Mouse (Mus musculus): ENCODE data around the gene Tspyl2. TPM values are rescaled to one million over a fixed set of nuclear protein-coding genes. Genes with fewer than 3 reads are reported as not detected.

The Tspyl2 gene
- polyA plus RNA-seq, 2 experiments, result 3.1 to 10.6 TPM

DNA sequence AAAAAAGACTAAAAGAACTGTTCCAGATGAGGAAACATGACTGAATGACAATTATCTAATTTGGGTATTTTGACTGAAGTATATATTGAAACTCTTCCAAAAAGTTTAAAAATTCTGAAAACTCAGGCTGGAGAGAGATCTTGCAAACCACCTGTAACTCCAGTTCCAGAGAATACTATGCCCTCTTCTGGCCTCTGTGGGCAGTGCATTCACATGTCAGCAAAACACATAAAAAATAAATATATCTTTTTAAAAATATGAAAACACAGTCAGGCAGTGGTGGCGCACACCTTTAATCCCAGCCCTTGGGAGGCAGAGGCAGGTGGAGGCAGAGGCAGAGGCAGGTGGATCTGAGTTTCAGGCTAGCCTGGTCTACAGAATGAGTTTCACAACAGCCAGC lies 18.6 kb downstream of the Tspyl2 start:
- WGBS (ENCODE audit: insufficient replicate concordance), result 53% methylated on average over 1 of the region's 1 CpGs
- Histone ChIP-seq H3K9ac (replicated peaks) (no peak overlapping the region), H3K27ac (no peak overlapping the region), H3K27me3 (ENCODE audit: control insufficient read depth, insufficient read depth, low read length) (no peaks in the 10 kb centered on the region), H3K4me2 (ENCODE audit: low read depth) (no peak overlapping the region), H3K4me3 (ENCODE audit: insufficient read depth in 1 of 2, low read depth in 2 of 2, low read length in 2 of 2) (no peak overlapping the region), H3K9me3 (ENCODE audit: control insufficient read depth, low read length) (no peaks in the 10 kb centered on the region), H3K36me3 (replicated peaks; ENCODE audit: control insufficient read depth, insufficient read depth, low read depth) (no peaks in the 10 kb centered on the region), H3K4me1 (replicated peaks; ENCODE audit: control insufficient read depth in 2 of 2, insufficient read depth in 2 of 2, low read length in 1 of 2) (peaks cover 0 to 6% of the 10 kb centered on the region in 2 experiments; a peak in 2 of 4 replicates)
- ATAC-seq (ENCODE audit: insufficient read depth) (no peak), DNase-seq (ENCODE audit: low read depth in 3 of 3, low spot score in 3 of 3) (no peak)
- TF ChIP-seq CTCF (IDR thresholded peaks at IDR 0.05; ENCODE audit: low read depth) (peak; percentile 45; the same call in 1 of the 2 replicates), EP300 (IDR thresholded peaks at IDR 0.05; ENCODE audit: low read depth) (no peak)

- H3K27ac ChIP-seq, result no peak overlapping the region
- H3K36me3 ChIP-seq (replicated peaks; ENCODE audit: control insufficient read depth, insufficient read depth, low read depth), result no peaks in the 10 kb centered on the region
- H3K9ac ChIP-seq (replicated peaks), result no peak overlapping the region
- DNase-seq (ENCODE audit: low read depth in 3 of 3, low spot score in 3 of 3) (no peak), ATAC-seq (ENCODE audit: insufficient read depth) (no peak)
- TF ChIP-seq EP300 (IDR thresholded peaks at IDR 0.05; ENCODE audit: low read depth) (no peak), CTCF (IDR thresholded peaks at IDR 0.05; ENCODE audit: low read depth) (no peak)
- WGBS (ENCODE audit: insufficient replicate concordance), result 20% methylated on average over 2 of the region's 2 CpGs
- no peaks in the 10 kb centered on the region for H3K9me3 ChIP-seq (ENCODE audit: control insufficient read depth, low read length)
- no peak overlapping the region for H3K4me3 ChIP-seq (ENCODE audit: insufficient read depth in 1 of 2, low read depth in 2 of 2, low read length in 2 of 2)
- H3K4me2 ChIP-seq (ENCODE audit: low read depth), result no peak overlapping the region
- H3K4me1 ChIP-seq (replicated peaks; ENCODE audit: control insufficient read depth in 2 of 2, insufficient read depth in 2 of 2, low read length in 1 of 2), result peaks cover 0 to 3% of the 10 kb centered on the region in 2 experiments; a peak in 2 of 4 replicates
- H3K27me3 ChIP-seq (ENCODE audit: control insufficient read depth, insufficient read depth, low read length), result no peaks in the 10 kb centered on the region
These were observed 19.4 kb downstream of the Tspyl2 start for GRCm38 (mm10) chrX:152322776-152323175.

DNA sequence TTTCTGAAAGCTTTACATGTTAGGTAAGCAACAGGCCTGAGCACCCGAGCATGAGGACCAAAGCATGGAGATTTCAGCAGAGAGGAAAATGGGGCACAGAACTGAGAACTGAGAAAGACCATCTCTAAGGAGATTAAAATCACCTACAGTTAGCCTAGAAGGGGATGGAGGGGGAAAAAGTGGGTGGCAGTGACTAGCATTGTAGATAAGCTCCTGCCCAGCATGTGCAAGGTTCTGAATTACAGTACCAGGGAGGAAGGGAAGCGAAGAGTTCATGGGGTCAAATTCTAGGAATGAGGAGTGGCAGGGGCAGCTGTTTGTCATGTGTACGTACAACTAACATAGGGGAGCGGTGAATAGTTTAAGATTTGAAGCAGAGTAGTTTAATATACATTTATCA lies 21.7 kb downstream of the Tspyl2 start:
- no peak overlapping the region for H3K9ac ChIP-seq (replicated peaks)
- 60% methylated on average over 4 of the region's 4 CpGs for WGBS (ENCODE audit: insufficient replicate concordance)
- ATAC-seq (ENCODE audit: insufficient read depth), result no peak
- H3K27me3 ChIP-seq (ENCODE audit: control insufficient read depth, insufficient read depth, low read length), result no peaks in the 10 kb centered on the region
- H3K4me1 ChIP-seq (replicated peaks; ENCODE audit: control insufficient read depth in 2 of 2, insufficient read depth in 2 of 2, low read length in 1 of 2), result no peaks in the 10 kb centered on the region; a peak in 1 of 4 replicates
- no peak overlapping the region for H3K27ac ChIP-seq
- TF ChIP-seq CTCF (IDR thresholded peaks at IDR 0.05; ENCODE audit: low read depth) (no peak), EP300 (IDR thresholded peaks at IDR 0.05; ENCODE audit: low read depth) (no peak)
- DNase-seq (ENCODE audit: low read depth in 3 of 3, low spot score in 3 of 3), result no peak
- no peak overlapping the region for H3K4me3 ChIP-seq (ENCODE audit: insufficient read depth in 1 of 2, low read depth in 2 of 2, low read length in 2 of 2)
- no peaks in the 10 kb centered on the region for H3K36me3 ChIP-seq (replicated peaks; ENCODE audit: control insufficient read depth, insufficient read depth, low read depth)
- H3K4me2 ChIP-seq (ENCODE audit: low read depth), result no peak overlapping the region
- H3K9me3 ChIP-seq (ENCODE audit: control insufficient read depth, low read length), result no peaks in the 10 kb centered on the region

GRCm38 (mm10) chrX:152307942-152308341 lies 34.3 kb downstream of the Tspyl2 start:
- TF ChIP-seq CTCF (IDR thresholded peaks at IDR 0.05; ENCODE audit: low read depth) (peak; percentile 65), EP300 (IDR thresholded peaks at IDR 0.05; ENCODE audit: low read depth) (no peak)
- Histone ChIP-seq H3K4me2 (ENCODE audit: low read depth) (peak overlapping the region; percentile 25), H3K27me3 (ENCODE audit: control insufficient read depth, insufficient read depth, low read length) (no peaks in the 10 kb centered on the region), H3K9ac (replicated peaks) (no peak overlapping the region), H3K36me3 (replicated peaks; ENCODE audit: control insufficient read depth, insufficient read depth, low read depth) (no peaks in the 10 kb centered on the region), H3K4me1 (replicated peaks; ENCODE audit: control insufficient read depth in 2 of 2, insufficient read depth in 2 of 2, low read length in 1 of 2) (peaks cover 15 to 21% of the 10 kb centered on the region in 2 experiments), H3K9me3 (ENCODE audit: control insufficient read depth, low read length) (no peaks in the 10 kb centered on the region), H3K27ac (peak overlapping the region; percentile 69), H3K4me3 (ENCODE audit: insufficient read depth in 1 of 2, low read depth in 2 of 2, low read length in 2 of 2) (no peak overlapping the region)
- 31% methylated on average over 2 of the region's 2 CpGs for WGBS (ENCODE audit: insufficient replicate concordance)
- peak; percentile 78 for ATAC-seq (ENCODE audit: insufficient read depth)
- peak; percentile 55 to 63 (median 58) for DNase-seq (ENCODE audit: low read depth in 3 of 3, low spot score in 3 of 3)

DNA sequence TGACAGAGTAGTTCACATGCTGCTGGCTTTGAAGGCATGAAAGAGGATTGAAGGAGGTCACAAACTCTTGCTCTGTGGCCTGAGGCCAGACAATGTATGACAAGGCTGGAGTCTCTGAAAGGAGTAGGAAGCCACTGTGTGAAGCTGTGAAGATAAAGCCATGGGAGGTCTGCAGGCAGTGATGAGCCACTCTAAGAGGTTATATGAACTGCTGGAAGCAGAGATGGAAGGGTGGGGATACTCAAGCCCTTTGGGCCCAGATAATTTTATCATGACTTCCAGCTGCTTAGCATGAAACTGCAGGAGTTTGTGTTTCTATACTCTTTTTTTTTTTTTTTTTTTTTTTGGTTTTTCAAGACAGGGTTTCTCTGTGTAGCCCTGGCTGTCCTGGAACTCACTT lies 34.9 kb downstream of the Tspyl2 start:
- H3K27ac ChIP-seq, result peak overlapping the region; percentile 87
- peaks cover 15 to 21% of the 10 kb centered on the region in 2 experiments for H3K4me1 ChIP-seq (replicated peaks; ENCODE audit: control insufficient read depth in 2 of 2, insufficient read depth in 2 of 2, low read length in 1 of 2)
- TF ChIP-seq EP300 (IDR thresholded peaks at IDR 0.05; ENCODE audit: low read depth), result peak; percentile 90
- TF ChIP-seq CTCF (IDR thresholded peaks at IDR 0.05; ENCODE audit: low read depth), result no peak
- no peak overlapping the region for H3K4me3 ChIP-seq (ENCODE audit: insufficient read depth in 1 of 2, low read depth in 2 of 2, low read length in 2 of 2)
- ATAC-seq (ENCODE audit: insufficient read depth), result peak; percentile 99
- H3K4me2 ChIP-seq (ENCODE audit: low read depth), result peak overlapping the region; percentile 25
- H3K9ac ChIP-seq (replicated peaks), result no peak overlapping the region
- H3K27me3 ChIP-seq (ENCODE audit: control insufficient read depth, insufficient read depth, low read length), result no peaks in the 10 kb centered on the region
- peak; percentile 80 to 86 (median 83) for DNase-seq (ENCODE audit: low read depth in 3 of 3, low spot score in 3 of 3)
- H3K9me3 ChIP-seq (ENCODE audit: control insufficient read depth, low read length), result no peaks in the 10 kb centered on the region
- H3K36me3 ChIP-seq (replicated peaks; ENCODE audit: control insufficient read depth, insufficient read depth, low read depth), result no peaks in the 10 kb centered on the region
